Mouse (Mus musculus): ENCODE data around the gene Tmub2.

Gene Tmub2

GRCm38 (mm10) chr11:102284501-102285094 lies at the start of gene Tmub2:
Gene Tmub2, plus strand, starts transcription at chr11:102284931.
- peak; percentile 98 for DNase-seq (ENCODE audit: low spot score)

- DNase-seq (ENCODE audit: low spot score): no peak
These were observed 48.7 kb upstream of the Tmub2 start for GRCm38 (mm10) chr11:102236022-102236421.

DNA sequence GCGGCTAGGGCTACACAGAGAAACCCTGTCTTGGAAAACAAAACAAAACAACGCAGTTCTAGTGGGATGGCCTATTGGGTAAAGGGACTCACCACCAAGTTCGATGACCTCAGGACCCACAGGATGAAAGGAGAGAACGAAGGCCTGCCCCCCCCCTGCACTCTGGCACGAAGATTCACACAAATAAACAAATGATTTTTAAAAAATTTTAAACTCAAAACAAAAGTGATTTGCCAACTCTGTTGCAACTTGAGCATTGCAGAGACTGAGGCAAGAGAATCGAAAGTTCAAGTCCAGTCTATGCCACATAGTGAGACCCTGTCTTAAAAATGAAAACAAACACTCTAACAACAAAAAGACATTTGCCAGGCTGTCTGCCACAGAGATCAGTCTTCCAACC lies 44.1 kb upstream of the Tmub2 start:
- no peak for DNase-seq (ENCODE audit: low spot score)

GRCm38 (mm10) chr11:102241246-102241645 lies 43.5 kb upstream of the Tmub2 start:
- peak; percentile 86 for DNase-seq (ENCODE audit: low spot score)

DNA sequence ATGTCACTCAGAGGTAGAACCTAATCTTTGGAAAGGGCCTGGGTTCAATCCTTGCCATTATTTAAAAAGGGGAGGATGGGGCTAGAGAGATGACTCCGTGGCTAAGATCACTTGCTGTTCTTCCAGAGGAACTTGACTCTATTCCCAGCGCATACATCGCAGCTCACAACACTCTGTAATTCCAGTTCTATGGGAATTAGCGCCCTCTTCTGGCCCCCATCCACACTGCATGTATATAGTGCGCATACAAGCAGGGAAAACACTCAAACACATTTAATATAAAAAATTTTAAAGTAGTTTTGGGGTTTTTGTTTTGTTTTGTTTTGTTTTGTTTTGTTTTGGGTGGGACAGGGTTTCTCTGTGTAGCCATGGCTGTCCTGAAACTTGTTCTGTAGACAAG lies 42.9 kb upstream of the Tmub2 start:
- DNase-seq (ENCODE audit: low spot score): no peak

DNA sequence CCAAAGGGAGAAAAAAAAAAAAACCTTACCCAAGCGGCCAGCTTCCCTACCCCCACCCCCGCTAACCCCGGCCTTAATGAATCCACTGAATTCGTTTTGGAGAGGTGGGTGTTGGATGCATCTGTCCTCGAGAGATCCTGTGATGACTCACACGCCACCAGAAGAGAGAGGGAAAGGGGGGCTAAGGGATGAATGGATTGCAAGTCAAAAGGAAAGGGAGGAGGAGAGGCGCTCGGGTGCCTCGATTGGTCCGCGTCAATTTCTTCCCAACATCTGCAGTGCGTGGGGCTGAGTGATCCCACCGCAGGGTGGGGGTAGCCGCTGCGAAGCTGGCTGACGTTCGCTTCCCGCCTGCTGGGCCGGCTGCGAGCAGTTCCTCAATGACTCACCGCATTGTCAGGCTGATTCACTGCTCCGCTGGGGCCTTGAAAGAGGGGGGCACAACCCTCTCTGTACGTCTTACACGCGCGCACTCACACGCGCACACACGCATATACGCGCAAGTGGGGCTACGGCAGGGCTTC lies 39.7 kb upstream of the Tmub2 start:
- DNase-seq (ENCODE audit: low spot score): peak; percentile 47

GRCm38 (mm10) chr11:102245581-102246272 lies 39.0 kb upstream of the Tmub2 start:
- DNase-seq (ENCODE audit: low spot score): no peak

DNA sequence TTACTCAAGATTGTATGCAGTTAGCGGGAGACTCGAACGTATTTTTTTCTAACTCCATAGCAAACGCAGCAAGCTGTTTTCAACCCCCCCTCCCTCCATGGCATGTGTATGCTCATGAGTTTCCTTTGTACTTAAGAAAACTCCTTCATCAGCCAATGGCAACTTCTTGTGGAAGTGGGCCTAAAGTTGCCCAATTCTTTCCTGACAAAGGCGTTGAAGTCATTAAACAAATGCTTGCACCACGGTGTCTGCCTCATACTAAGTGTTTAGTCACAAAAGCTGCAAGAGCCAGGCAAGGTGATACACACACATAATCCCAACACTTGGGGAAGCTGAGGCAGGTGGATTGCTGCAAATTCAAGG lies 38.5 kb upstream of the Tmub2 start:
- no peak for DNase-seq (ENCODE audit: low spot score)

DNA sequence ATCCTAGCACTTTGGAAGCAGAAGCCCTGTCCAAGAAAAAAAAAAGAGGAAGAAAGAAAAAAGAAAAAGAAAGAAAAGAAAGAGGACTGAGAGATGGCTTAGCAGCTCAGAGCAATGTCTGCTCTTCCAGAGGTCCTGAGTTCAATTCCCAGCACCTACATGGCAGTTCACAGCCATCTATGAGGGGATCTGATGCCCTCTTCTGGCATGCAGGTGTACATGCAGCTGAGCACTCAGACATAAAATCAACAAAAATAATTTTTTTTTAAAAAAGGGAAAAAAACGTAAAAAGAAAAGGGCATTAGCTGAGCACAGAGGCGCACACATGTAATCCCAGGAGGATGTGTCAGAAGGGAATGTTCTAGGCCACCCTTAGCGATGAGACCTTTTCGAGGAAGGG lies 37.9 kb upstream of the Tmub2 start:
- no peak for DNase-seq (ENCODE audit: low spot score)

- peak; percentile 97 for DNase-seq (ENCODE audit: low spot score)
These were observed 36.0 kb upstream of the Tmub2 start, which contains the start of gene BC030867 for GRCm38 (mm10) chr11:102248630-102249230. Gene BC030867, plus strand, starts transcription at chr11:102248882.

GRCm38 (mm10) chr11:102249351-102250090 lies 35.2 kb upstream of the Tmub2 start:
- DNase-seq (ENCODE audit: low spot score): no peak

DNA sequence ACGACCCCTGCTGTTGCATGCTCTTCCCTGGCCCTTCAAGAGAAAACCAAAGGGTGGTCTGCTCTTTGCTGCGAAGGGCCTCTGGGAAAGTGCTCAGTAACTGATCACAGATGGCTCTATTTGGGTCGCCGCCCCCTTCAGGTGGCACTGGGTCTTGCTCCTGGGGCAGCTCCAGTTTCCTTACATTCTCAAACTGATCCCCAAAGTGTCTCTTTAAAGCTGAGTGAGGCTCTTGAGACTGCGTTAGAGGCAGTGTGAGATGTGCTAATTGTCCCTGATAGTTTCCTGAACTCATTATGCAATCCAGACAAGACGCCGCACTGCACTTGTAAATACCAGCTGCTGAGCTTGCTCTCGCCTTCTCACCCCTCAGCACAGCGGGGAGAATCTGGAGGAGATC lies 27.2 kb upstream of the Tmub2 start:
- no peak for DNase-seq (ENCODE audit: low spot score)

- DNase-seq (ENCODE audit: low spot score): no peak
These were observed 26.6 kb upstream of the Tmub2 start for GRCm38 (mm10) chr11:102258095-102258494.

- no peak for DNase-seq (ENCODE audit: low spot score)
These were observed 26.2 kb upstream of the Tmub2 start for GRCm38 (mm10) chr11:102258521-102258920.

- DNase-seq (ENCODE audit: low spot score): no peak
These were observed 21.5 kb upstream of the Tmub2 start for GRCm38 (mm10) chr11:102263211-102263610.

GRCm38 (mm10) chr11:102265816-102266215 lies 18.9 kb upstream of the Tmub2 start:
- no peak for DNase-seq (ENCODE audit: low spot score)

GRCm38 (mm10) chr11:102266631-102267355 lies 17.9 kb upstream of the Tmub2 start:
- DNase-seq (ENCODE audit: low spot score): no peak

- peak; percentile 47 for DNase-seq (ENCODE audit: low spot score)
These were observed 17.3 kb upstream of the Tmub2 start for GRCm38 (mm10) chr11:102267480-102267879.

- DNase-seq (ENCODE audit: low spot score): no peak
These were observed 16.0 kb upstream of the Tmub2 start, which contains the start of gene Asb16 for GRCm38 (mm10) chr11:102268520-102269244. Gene Asb16, plus strand, starts transcription at chr11:102268743.

- peak; percentile 57 for DNase-seq (ENCODE audit: low spot score)
These were observed 8.3 kb upstream of the Tmub2 start for GRCm38 (mm10) chr11:102276411-102276915.

DNA sequence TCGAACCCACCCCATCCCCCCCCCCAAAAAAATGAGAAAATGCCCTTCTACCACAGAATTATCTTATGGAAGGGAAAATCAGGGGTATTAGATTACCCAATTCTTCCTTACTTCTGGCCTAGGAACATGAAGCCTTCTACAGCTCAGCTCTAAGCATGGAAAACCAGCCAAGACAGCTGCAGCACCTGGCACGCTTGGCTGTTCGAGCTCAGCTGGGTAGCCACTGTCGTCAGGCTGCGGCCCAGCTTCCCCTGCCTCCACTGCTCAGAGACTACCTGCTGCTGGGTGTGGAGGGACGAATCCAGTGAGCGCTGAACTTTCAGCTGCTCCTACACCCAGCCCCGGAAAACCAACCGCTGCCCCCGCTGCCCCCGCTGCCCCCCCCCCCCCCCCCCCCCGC lies 7.0 kb upstream of the Tmub2 start:
- no peak for DNase-seq (ENCODE audit: low spot score)
